Mouse (Mus musculus) limb, embryonic 15.5 days (tissue): Measurements from ENCODE around the gene Crtc2. TPM values are rescaled to one million over a fixed set of nuclear protein-coding genes. Genes with fewer than 3 reads are reported as not detected.
"Not testable (repeated sequence)": the region's sequence is repeated elsewhere in the genome, so short reads cannot be mapped to it uniquely, and the experiment has no call there.

Source experiments
- ATAC-seq: fragments of 200-750 bp; cut with Nextera tagmentation; 2 replicates; pipeline ENCODE4 v1.8.0; 2017; ENCODE audit warnings: low read depth, moderate TSS enrichment; ENCODE audit not compliant: insufficient number of reproducible peaks, low FRiP score, low TSS enrichment
- H3K27ac ChIP-seq: fragments of 300-500 bp; sonication (generic); 2 replicates; pipeline ENCODE4 v1.5.1; 2015; ENCODE audit warnings: moderate library complexity, mild to moderate bottlenecking, inconsistent platforms
- H3K27me3 ChIP-seq: fragments of 300-500 bp; sonication (generic); 2 replicates; pipeline ENCODE4 v1.6.1; 2015; ENCODE audit warnings: inconsistent platforms
- H3K36me3 ChIP-seq: fragments of 300-500 bp; sonication (generic); 2 replicates; pipeline ENCODE4 v1.6.1; 2015; ENCODE audit warnings: inconsistent platforms
- H3K4me1 ChIP-seq: fragments of 300-500 bp; sonication (generic); 2 replicates; pipeline ENCODE4 v1.6.1; 2015; ENCODE audit warnings: inconsistent platforms
- H3K4me2 ChIP-seq: fragments of 300-500 bp; sonication (generic); 2 replicates; pipeline ENCODE4 v1.6.1; 2015; ENCODE audit warnings: mild to moderate bottlenecking, inconsistent platforms
- H3K4me3 ChIP-seq: fragments of 300-500 bp; sonication (generic); 2 replicates; pipeline ENCODE4 v1.5.1; 2015; ENCODE audit warnings: mild to moderate bottlenecking, inconsistent platforms
- H3K9ac ChIP-seq: fragments of 300-500 bp; sonication (generic); 2 replicates; pipeline ENCODE4 v1.6.1; 2015; ENCODE audit warnings: inconsistent platforms
- H3K9me3 ChIP-seq: fragments of 300-500 bp; sonication (generic); 2 replicates; pipeline ENCODE4 v1.6.1; 2016; ENCODE audit warnings: inconsistent platforms
- WGBS: fragments of 180-500 bp; shearing (Covaris S2); methylation state at CpG from one replicate; pipeline ENCODE4 v1.1.7; 2015; 5-methylcytosine and 5-hydroxymethylcytosine counted together
- polyA plus RNA-seq: library from polyadenylated mRNA; unstranded; fragments of >200 nt; fragmentation: Nextera tagmentation; extraction: Ambion mirVana; gene quantifications from 2 replicates; pipeline ENCODE4 v1.2.1, GENCODE M21; 2015

The Crtc2 gene
- polyA plus RNA-seq, 1 experiment from 2014 or later: 20.8 TPM

DNA sequence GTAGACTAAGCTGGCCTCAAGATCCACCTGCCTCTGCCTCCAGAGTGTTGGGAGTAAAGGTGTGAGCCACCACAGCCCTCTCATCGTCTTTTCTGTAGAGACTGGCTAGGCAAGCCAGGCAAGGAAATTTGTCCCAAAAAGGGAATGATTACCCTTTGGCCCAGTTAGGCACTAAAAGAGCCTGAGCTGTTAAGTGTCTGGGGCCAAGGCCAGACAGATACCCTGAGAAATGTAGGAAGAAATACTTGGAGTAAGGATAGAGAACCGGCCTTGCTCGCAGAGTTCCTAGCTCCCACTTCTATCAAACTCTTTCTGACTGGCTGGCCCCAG is 6.4 kb upstream of the Crtc2 start:
- no peak; the same call in 1 of the 2 replicates for ATAC-seq
- 0% methylated on average over 3 of the region's 3 CpGs for WGBS

DNA sequence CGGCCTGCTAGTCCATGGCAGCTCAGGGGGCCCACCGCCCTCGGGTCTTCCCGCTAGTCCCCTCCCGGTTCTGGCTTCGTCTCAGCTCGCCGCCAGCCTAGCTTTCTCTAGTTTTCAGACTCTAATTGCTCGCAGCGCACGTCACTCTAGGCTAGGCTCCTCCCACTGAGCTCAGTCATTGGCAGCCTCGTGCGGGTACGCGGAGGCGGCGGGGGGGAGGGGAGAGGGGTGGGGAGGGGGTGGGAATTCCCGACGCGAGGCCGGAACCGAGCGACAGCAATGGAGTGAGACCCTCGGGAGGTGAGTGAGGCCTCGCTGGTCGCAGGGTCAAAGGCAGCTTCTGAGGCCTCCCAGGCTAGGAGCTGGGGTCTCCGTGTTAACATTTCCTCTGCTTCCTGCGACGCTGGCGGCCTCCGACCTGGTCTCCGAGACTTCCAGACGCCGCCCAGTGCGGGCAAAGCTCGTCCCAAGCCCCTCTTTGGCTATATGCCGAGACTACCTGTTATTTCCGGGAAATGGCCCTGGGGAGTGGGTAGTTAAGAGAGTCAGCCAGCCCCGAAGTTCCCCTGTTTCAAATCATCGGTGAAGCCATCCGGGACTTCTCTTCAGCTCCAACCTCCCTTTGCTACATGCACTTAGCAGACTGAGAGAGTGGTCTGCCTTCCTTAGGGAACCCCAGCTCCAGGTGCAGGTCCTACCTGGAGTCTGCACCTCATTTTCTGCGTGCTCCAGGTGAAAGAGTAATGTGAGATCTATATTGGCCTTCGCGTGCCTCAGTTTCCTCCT is 5.8 kb upstream of the Crtc2 start, which contains the start of gene Slc39a1:
TSS of gene Slc39a1 (plus strand) at position 213 of the 786 bp plus-strand sequence.
- WGBS: under 1% methylated on average over 42 of the region's 44 CpGs
- peak; percentile 93 for ATAC-seq

More for the DNA sequence above, 6.4 kb upstream of the Crtc2 start:
- Histone ChIP-seq H3K4me1 (peaks cover 29% of the 10 kb centered on the region), H3K9ac (peak overlapping the region; percentile 35; the same call in 1 of the 2 replicates), H3K27ac (peak overlapping the region; percentile 95), H3K9me3 (no peaks in the 10 kb centered on the region), H3K4me2 (peak overlapping the region; percentile 86), H3K36me3 (peaks cover 12% of the 10 kb centered on the region), H3K27me3 (no peaks in the 10 kb centered on the region), H3K4me3 (peak overlapping the region; percentile 81)

DNA sequence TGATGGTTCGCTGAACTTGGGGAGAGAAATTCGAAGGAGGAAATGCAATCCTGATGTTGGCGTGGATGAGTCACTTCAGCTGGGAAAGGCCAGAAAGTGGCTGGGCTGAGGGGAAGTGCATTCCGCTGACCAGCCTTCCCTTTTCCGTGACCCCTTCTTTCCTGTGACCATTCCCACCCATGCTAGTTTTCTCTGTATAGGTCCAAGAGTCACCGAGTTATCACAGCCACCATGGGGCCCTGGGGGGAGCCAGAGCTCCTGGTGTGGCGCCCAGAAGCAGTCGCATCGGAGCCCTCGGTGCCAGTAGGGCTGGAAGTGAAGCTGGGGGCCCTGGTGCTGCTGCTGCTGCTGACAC is 5.2 kb upstream of the Crtc2 start:
- WGBS: 3% methylated on average over 10 of the region's 10 CpGs
- Histone ChIP-seq H3K27ac (peak overlapping the region; percentile 95), H3K4me2 (peak overlapping the region; percentile 86), H3K36me3 (peaks cover 12% of the 10 kb centered on the region), H3K4me3 (peak overlapping the region; percentile 81), H3K4me1 (peaks cover 18% of the 10 kb centered on the region), H3K27me3 (no peaks in the 10 kb centered on the region), H3K9ac (peak overlapping the region; percentile 72), H3K9me3 (no peaks in the 10 kb centered on the region)
- ATAC-seq: no peak

More for the DNA sequence above, 5.8 kb upstream of the Crtc2 start, which contains the start of gene Slc39a1:
- Histone ChIP-seq H3K27ac (peak within 1 kb of the TSS; percentile 95), H3K27me3 (no peaks in the 10 kb centered on the region), H3K4me3 (peak within 1 kb of the TSS; percentile 81), H3K9me3 (no peaks in the 10 kb centered on the region), H3K36me3 (peaks cover 12% of the 10 kb centered on the region), H3K4me2 (peak within 1 kb of the TSS; percentile 86), H3K9ac (peak within 1 kb of the TSS; percentile 72), H3K4me1 (peaks cover 24% of the 10 kb centered on the region)

DNA sequence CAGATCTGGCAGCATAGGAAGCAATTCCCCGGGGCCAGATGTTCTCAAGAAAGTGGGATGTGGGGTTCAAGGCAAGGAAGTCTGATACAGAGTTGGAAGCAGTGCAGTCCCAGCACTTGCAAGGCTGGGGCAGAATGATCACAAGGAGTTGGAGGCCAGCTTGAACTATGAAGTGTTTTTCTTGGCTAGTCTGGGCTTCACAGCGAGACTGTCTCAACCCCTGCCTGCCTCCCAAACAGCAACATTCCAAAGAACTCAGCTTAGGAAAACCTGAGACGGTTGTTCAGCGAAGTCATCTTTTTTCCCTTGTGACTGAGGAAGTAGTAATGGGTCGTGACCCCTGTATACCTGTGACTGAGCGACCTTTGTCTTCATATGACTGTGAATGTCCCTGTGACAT is 3.2 kb upstream of the Crtc2 start:
- no peak overlapping the region for H3K9ac ChIP-seq
- no peak for ATAC-seq
- peaks cover 12% of the 10 kb centered on the region for H3K36me3 ChIP-seq
- peaks cover 23% of the 10 kb centered on the region for H3K4me1 ChIP-seq
- no peaks in the 10 kb centered on the region for H3K9me3 ChIP-seq
- no peaks in the 10 kb centered on the region for H3K27me3 ChIP-seq
- 71% methylated on average over 6 of the region's 6 CpGs for WGBS
- H3K4me3 ChIP-seq: no peak overlapping the region
- no peak overlapping the region; the same call in 1 of the 2 replicates for H3K27ac ChIP-seq
- no peak overlapping the region for H3K4me2 ChIP-seq

DNA sequence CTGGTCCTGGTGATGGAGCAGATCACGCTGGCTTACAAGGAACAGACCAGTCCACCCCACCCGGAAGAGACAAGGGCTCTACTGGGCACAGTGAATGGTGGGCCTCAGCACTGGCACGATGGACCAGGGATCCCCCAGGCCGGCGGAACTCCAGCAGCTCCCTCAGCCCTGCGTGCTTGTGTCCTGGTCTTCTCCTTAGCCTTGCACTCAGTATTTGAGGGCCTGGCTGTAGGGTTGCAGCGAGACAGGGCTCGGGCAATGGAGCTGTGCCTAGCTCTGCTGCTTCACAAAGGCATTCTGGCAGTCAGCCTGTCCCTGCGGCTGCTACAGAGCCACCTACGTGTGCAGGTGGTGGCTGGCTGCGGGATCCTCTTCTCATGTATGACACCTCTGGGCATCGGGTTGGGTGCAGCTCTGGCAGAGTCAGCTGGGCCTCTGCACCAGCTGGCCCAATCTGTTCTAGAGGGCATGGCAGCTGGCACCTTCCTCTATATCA is 2.2 kb upstream of the Crtc2 start:
- whole genome bisulfite sequencing: 95% methylated on average over 10 of the region's 12 CpGs

DNA sequence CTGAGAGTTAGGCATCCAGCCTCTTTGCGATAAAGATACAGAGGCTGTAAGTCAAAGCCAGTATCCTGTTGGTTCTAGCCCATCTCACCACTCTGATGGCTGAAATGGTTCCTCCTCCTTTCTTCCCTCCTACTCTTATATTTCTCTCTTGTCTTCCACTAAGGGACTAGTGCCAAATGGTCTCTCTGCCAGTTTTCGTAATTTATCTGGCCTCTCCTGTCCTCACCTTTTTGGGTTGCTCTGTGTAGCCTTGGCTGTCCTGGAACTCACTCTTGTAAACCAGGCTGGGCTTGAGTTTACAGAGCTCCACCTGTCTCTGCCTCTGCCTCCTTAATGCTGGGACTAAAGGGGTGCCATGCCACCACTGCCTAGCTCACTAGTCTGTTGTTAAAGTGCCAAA is 1.3 kb upstream of the Crtc2 start:
- H3K27me3 ChIP-seq, H3K9me3 ChIP-seq, H3K27ac ChIP-seq, H3K4me2 ChIP-seq, H3K4me3 ChIP-seq, ATAC-seq, H3K9ac ChIP-seq: not testable (repeated sequence)
- Histone ChIP-seq H3K4me1 (peaks cover 25% of the 10 kb centered on the region), H3K36me3 (peaks cover 27% of the 10 kb centered on the region)
- WGBS: 96% methylated on average over 2 of the region's 2 CpGs

More for the DNA sequence above, 2.2 kb upstream of the Crtc2 start:
- H3K9ac ChIP-seq, H3K9me3 ChIP-seq, H3K27me3 ChIP-seq, H3K27ac ChIP-seq, ATAC-seq, H3K4me2 ChIP-seq, H3K4me3 ChIP-seq: not testable (repeated sequence)
- Histone ChIP-seq H3K4me1 (peaks cover 27% of the 10 kb centered on the region), H3K36me3 (peaks cover 18% of the 10 kb centered on the region)

DNA sequence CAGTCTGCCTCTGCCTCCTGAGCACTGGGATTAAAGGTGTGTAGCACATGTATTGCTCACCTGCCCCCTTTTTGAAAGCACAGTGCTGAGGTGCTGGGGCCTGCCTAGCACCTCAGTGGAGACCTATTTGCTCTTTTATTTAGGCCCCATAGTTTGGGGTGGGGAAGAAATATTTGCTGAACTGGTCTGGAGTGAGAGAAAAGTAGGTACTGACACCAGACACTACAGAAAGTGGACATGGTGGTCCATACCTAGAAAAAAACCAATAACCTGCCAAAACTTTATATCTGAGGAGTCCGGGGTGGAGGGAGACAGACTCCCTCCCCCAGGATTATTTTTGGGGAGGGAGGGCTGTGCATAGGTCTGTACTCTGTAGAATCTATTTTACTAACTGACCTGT is 789 bp upstream of the Crtc2 start:
- H3K4me3 ChIP-seq, ATAC-seq, H3K9me3 ChIP-seq, H3K9ac ChIP-seq, H3K27ac ChIP-seq, H3K4me2 ChIP-seq, H3K27me3 ChIP-seq: not testable (repeated sequence)
- WGBS: 76% methylated on average over 1 of the region's 1 CpGs
- Histone ChIP-seq H3K36me3 (peaks cover 30% of the 10 kb centered on the region), H3K4me1 (peaks cover 24% of the 10 kb centered on the region)

DNA sequence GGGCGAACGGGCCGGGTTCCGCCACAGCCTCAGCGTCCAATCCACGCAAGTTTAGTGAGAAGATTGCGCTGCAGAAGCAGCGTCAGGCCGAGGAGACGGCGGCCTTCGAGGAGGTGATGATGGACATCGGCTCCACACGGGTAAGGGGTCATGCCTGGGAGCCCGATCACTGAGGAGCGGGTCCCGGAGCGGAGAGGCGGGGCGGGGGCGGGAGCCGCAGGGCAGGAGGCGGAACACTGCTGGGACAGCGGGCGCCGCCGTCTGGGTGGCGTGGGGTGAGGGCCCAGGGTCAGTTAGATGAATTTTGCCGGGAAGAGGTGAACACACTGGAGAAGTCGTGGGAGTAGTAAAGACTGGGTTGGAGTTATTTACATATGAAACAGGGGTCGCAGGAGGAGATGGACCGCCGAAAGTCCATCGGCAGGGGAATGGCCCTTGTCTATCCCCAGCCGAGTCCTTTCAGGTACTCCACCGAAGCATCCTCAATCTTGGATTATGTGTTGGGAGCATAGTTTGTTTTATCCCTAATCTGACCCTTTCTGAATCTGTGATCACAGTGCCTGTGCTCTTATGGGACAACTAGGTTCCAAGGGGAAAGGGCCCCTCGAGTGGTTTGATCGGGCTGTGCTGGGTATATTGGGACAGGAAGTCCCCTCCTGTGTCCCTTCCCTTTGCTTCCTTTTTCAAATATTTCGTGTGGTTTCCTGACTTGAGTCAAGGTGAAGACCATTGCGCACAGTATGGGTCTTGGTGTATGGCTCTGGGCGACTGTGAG is 643 bp downstream of the Crtc2 start:
- Histone ChIP-seq H3K36me3 (peaks cover 44% of the 10 kb centered on the region), H3K9ac (peak overlapping the region; percentile 94)
- under 1% methylated on average over 41 of the region's 41 CpGs for WGBS

DNA sequence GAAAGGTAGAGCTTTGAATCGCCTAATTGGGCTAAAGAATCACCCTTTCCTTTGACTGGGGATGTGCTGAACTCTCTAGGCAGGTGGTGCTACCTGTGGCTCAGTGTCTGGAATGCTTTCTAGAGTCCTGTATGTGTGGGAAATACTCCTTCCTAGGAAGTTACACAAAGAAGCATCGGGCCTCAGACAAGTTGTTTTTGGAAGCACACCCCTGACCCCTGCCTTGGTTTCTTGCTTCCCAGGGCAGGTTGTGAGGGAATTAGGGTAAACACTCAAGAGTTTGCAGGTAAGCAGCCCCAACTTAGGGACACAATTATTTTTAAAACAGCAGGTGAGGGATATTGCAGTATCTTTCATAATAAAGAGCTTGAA is 1.2 kb downstream of the Crtc2 start:
- Histone ChIP-seq H3K36me3 (peaks cover 49% of the 10 kb centered on the region), H3K27ac (peak overlapping the region; percentile 89), H3K9ac (peak overlapping the region; percentile 94), H3K4me1 (peaks cover 15% of the 10 kb centered on the region), H3K9me3 (no peaks in the 10 kb centered on the region), H3K27me3 (no peaks in the 10 kb centered on the region), H3K4me2 (peak overlapping the region; percentile 75), H3K4me3 (peak overlapping the region; percentile 90)
- ATAC-seq: no peak
- WGBS: 24% methylated on average over 2 of the region's 2 CpGs

More for the DNA sequence above, 643 bp downstream of the Crtc2 start:
- Histone ChIP-seq H3K27me3 (no peaks in the 10 kb centered on the region), H3K4me2 (peak overlapping the region; percentile 75), H3K27ac (peak overlapping the region; percentile 89), H3K9me3 (no peaks in the 10 kb centered on the region), H3K4me1 (peaks cover 15% of the 10 kb centered on the region), H3K4me3 (peak overlapping the region; percentile 90)
- peak; percentile 49 for ATAC-seq

DNA sequence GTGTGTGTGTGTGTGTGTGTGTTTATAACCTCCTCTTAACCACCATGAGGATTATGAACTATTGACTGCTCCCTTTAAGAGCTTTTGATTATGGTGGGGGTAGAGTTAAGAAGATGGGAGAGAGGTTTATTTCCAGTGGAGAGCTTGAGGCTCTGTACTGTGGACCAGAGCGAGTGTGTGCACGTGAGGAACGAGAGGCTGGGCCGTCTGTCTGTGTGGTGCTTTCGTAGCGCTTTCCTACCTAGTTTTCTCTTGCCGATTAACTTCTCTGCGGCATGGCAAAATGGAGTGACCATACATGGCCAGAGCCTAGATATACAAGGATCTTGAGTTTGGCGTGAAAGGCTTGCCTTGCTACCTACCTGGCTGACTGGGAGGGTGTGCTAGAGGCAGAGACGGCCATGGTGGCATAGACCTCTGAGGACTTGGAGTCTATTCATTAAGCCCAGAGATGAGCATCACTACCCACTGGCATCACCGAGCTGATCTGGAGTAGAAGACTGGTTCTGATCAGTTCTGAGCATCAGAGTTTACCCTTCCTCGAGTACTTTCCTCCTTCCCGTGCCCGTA is 1.9 kb downstream of the Crtc2 start:
- WGBS: 89% methylated on average over 14 of the region's 14 CpGs
- Histone ChIP-seq H3K27ac (no peak overlapping the region), H3K9ac (no peak overlapping the region), H3K4me2 (no peak overlapping the region), H3K4me1 (peaks cover 11% of the 10 kb centered on the region), H3K27me3 (no peaks in the 10 kb centered on the region), H3K36me3 (peaks cover 53% of the 10 kb centered on the region), H3K4me3 (no peak overlapping the region), H3K9me3 (no peaks in the 10 kb centered on the region)
- ATAC-seq: no peak

DNA sequence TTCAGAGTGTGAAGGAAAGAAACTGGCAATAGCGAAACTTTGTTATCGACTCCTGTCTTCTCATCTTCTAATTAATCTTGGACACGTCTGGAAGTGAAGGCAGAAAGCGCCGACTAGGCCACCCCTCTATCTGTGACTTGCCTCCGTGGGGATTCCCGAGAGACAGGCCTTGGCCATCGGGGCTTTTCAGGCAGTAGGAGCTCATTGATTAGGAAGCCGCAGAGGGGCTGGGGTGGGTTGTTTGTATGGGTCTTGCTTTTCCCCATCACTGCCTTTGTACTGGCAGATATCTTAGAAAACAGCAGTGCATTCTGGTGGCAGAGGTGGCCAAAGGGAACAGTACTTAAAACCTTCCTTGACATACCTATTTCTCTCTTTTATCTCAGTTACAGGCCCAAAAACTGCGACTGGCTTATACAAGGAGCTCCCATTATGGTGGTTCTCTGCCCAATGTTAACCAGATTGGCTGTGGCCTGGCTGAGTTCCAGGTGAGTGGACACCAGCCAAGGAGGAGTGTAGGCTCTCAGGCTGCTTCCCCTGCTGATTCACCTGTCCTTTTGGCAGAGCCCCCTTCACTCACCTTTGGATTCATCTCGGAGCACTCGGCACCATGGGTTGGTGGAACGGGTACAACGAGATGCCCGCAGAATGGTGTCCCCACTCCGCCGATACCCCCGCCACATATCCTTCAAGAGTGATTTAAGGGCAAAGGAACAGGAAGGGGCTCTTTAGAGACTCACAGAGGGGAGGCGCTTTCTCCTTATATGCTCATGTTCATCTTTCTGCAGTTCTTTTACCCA is 3.0 kb downstream of the Crtc2 start:
- WGBS: 90% methylated on average over 19 of the region's 19 CpGs
- Histone ChIP-seq H3K4me3 (no peak overlapping the region), H3K27ac (no peak overlapping the region), H3K4me2 (no peak overlapping the region), H3K9me3 (no peaks in the 10 kb centered on the region), H3K9ac (no peak overlapping the region), H3K36me3 (peaks cover 55% of the 10 kb centered on the region), H3K4me1 (peaks cover 11% of the 10 kb centered on the region), H3K27me3 (no peaks in the 10 kb centered on the region)
- no peak for ATAC-seq
